Mouse (Mus musculus): ENCODE measurements around the gene Ntf3. TPM values are rescaled to one million over a fixed set of nuclear protein-coding genes. Genes with fewer than 3 reads are reported as not detected.

The Ntf3 gene
- polyA plus RNA-seq, 1 experiment from 2014 or later = 0.49 TPM

- TF ChIP-seq CTCF (IDR thresholded peaks at IDR 0.05; ENCODE audit: low read depth) = no peak
- TF ChIP-seq EP300 (IDR thresholded peaks at IDR 0.05; ENCODE audit: low read depth) = no peak
- no peaks in the 10 kb centered on the region; the same call in 1 of the 2 replicates for H3K9me3 ChIP-seq (ENCODE audit: low read length)
- H3K27me3 ChIP-seq (ENCODE audit: insufficient read depth, low read length) = no peaks in the 10 kb centered on the region
- no peak overlapping the region for H3K4me3 ChIP-seq (ENCODE audit: low read depth, low read length)
- no peaks in the 10 kb centered on the region for H3K36me3 ChIP-seq (replicated peaks; ENCODE audit: insufficient read depth, low read length)
- 78% methylated on average over 6 of the region's 6 CpGs for WGBS (ENCODE audit: insufficient replicate concordance)
- no peak for ATAC-seq
- no peaks in the 10 kb centered on the region for H3K4me1 ChIP-seq (ENCODE audit: insufficient read depth)
- no peak overlapping the region for H3K27ac ChIP-seq (ENCODE audit: low read depth)
- H3K9ac ChIP-seq (replicated peaks) = no peak overlapping the region
- DNase-seq = no peak
- no peak overlapping the region for H3K4me2 ChIP-seq (ENCODE audit: low read depth, low read length)
These were observed 64.1 kb downstream of the Ntf3 start for GRCm38 (mm10) chr6:126102571-126102970.

- H3K36me3 ChIP-seq (replicated peaks; ENCODE audit: insufficient read depth, low read length) = no peaks in the 10 kb centered on the region
- TF ChIP-seq EP300 (IDR thresholded peaks at IDR 0.05; ENCODE audit: low read depth) (no peak), CTCF (IDR thresholded peaks at IDR 0.05; ENCODE audit: low read depth) (no peak)
- H3K9me3 ChIP-seq (ENCODE audit: low read length) = no peaks in the 10 kb centered on the region; the same call in 1 of the 2 replicates
- no peak overlapping the region for H3K4me2 ChIP-seq (ENCODE audit: low read depth, low read length)
- ATAC-seq = no peak
- no peaks in the 10 kb centered on the region for H3K27me3 ChIP-seq (ENCODE audit: insufficient read depth, low read length)
- no peak for DNase-seq
- no peak overlapping the region for H3K27ac ChIP-seq (ENCODE audit: low read depth)
- WGBS (ENCODE audit: insufficient replicate concordance) = 82% methylated on average over 11 of the region's 11 CpGs
- no peak overlapping the region for H3K4me3 ChIP-seq (ENCODE audit: low read depth, low read length)
- H3K4me1 ChIP-seq (ENCODE audit: insufficient read depth) = no peaks in the 10 kb centered on the region
- H3K9ac ChIP-seq (replicated peaks) = no peak overlapping the region
These were observed 64.7 kb downstream of the Ntf3 start for GRCm38 (mm10) chr6:126102007-126102406.

- DNase-seq (no peak), ATAC-seq (no peak)
- no peaks in the 10 kb centered on the region for H3K36me3 ChIP-seq (replicated peaks; ENCODE audit: insufficient read depth, low read length)
- 85% methylated on average over 1 of the region's 1 CpGs for WGBS (ENCODE audit: insufficient replicate concordance)
- TF ChIP-seq EP300 (IDR thresholded peaks at IDR 0.05; ENCODE audit: low read depth) (no peak), CTCF (IDR thresholded peaks at IDR 0.05; ENCODE audit: low read depth) (no peak)
- H3K4me1 ChIP-seq (ENCODE audit: insufficient read depth) = no peaks in the 10 kb centered on the region
- no peaks in the 10 kb centered on the region for H3K27me3 ChIP-seq (ENCODE audit: insufficient read depth, low read length)
- no peaks in the 10 kb centered on the region; the same call in 1 of the 2 replicates for H3K9me3 ChIP-seq (ENCODE audit: low read length)
- no peak overlapping the region for H3K27ac ChIP-seq (ENCODE audit: low read depth)
- H3K9ac ChIP-seq (replicated peaks) = no peak overlapping the region
- H3K4me3 ChIP-seq (ENCODE audit: low read depth, low read length) = no peak overlapping the region
- no peak overlapping the region for H3K4me2 ChIP-seq (ENCODE audit: low read depth, low read length)
These were observed 66.1 kb downstream of the Ntf3 start for GRCm38 (mm10) chr6:126100579-126100978.

GRCm38 (mm10) chr6:126097471-126097870 lies 69.2 kb downstream of the Ntf3 start:
- Histone ChIP-seq H3K9me3 (ENCODE audit: low read length) (no peaks in the 10 kb centered on the region; the same call in 1 of the 2 replicates), H3K4me3 (ENCODE audit: low read depth, low read length) (no peak overlapping the region), H3K36me3 (replicated peaks; ENCODE audit: insufficient read depth, low read length) (no peaks in the 10 kb centered on the region), H3K9ac (replicated peaks) (no peak overlapping the region), H3K27me3 (ENCODE audit: insufficient read depth, low read length) (no peaks in the 10 kb centered on the region), H3K4me1 (ENCODE audit: insufficient read depth) (no peaks in the 10 kb centered on the region), H3K27ac (ENCODE audit: low read depth) (no peak overlapping the region), H3K4me2 (ENCODE audit: low read depth, low read length) (no peak overlapping the region)
- ATAC-seq (no peak), DNase-seq (no peak)
- 73% methylated on average over 5 of the region's 5 CpGs for WGBS (ENCODE audit: insufficient replicate concordance)
- TF ChIP-seq EP300 (IDR thresholded peaks at IDR 0.05; ENCODE audit: low read depth) = no peak
- TF ChIP-seq CTCF (IDR thresholded peaks at IDR 0.05; ENCODE audit: low read depth) = no peak

DNA sequence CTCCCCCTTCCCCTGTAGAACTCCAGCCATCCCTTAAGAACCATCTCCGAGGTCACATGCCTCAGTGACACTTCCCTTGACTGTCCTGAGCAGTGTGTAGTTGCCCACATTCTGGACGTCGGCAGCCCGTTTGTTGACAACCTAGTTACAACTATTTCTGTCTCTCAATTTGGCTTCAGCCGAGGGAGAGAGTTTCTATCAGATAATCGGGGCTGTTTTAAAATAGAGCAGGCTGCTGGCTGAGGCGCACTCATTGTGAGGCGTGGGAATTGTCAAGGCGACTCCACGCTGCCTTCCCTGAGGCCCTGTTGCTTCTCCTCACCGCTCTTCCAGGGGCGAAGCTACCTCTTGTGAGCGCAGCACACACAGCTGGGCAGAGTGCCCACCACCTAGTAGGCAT lies 70.6 kb downstream of the Ntf3 start:
- no peaks in the 10 kb centered on the region; the same call in 1 of the 2 replicates for H3K9me3 ChIP-seq (ENCODE audit: low read length)
- ATAC-seq (no peak), DNase-seq (no peak)
- TF ChIP-seq EP300 (IDR thresholded peaks at IDR 0.05; ENCODE audit: low read depth) (no peak), CTCF (IDR thresholded peaks at IDR 0.05; ENCODE audit: low read depth) (no peak)
- no peak overlapping the region for H3K4me2 ChIP-seq (ENCODE audit: low read depth, low read length)
- H3K27me3 ChIP-seq (ENCODE audit: insufficient read depth, low read length) = no peaks in the 10 kb centered on the region
- no peak overlapping the region for H3K9ac ChIP-seq (replicated peaks)
- no peak overlapping the region for H3K27ac ChIP-seq (ENCODE audit: low read depth)
- H3K4me1 ChIP-seq (ENCODE audit: insufficient read depth) = no peaks in the 10 kb centered on the region
- H3K4me3 ChIP-seq (ENCODE audit: low read depth, low read length) = no peak overlapping the region
- 81% methylated on average over 13 of the region's 13 CpGs for WGBS (ENCODE audit: insufficient replicate concordance)
- H3K36me3 ChIP-seq (replicated peaks; ENCODE audit: insufficient read depth, low read length) = no peaks in the 10 kb centered on the region

- no peak for DNase-seq
- no peaks in the 10 kb centered on the region for H3K36me3 ChIP-seq (replicated peaks; ENCODE audit: insufficient read depth, low read length)
- no peak for TF ChIP-seq EP300 (IDR thresholded peaks at IDR 0.05; ENCODE audit: low read depth)
- no peak for TF ChIP-seq CTCF (IDR thresholded peaks at IDR 0.05; ENCODE audit: low read depth)
- H3K9me3 ChIP-seq (ENCODE audit: low read length) = no peaks in the 10 kb centered on the region
- H3K9ac ChIP-seq (replicated peaks) = no peak overlapping the region
- no peaks in the 10 kb centered on the region for H3K27me3 ChIP-seq (ENCODE audit: insufficient read depth, low read length)
- H3K27ac ChIP-seq (ENCODE audit: low read depth) = no peak overlapping the region
- no peaks in the 10 kb centered on the region for H3K4me1 ChIP-seq (ENCODE audit: insufficient read depth)
- no peak overlapping the region for H3K4me3 ChIP-seq (ENCODE audit: low read depth, low read length)
- WGBS (ENCODE audit: insufficient replicate concordance) = 65% methylated on average over 6 of the region's 6 CpGs
- H3K4me2 ChIP-seq (ENCODE audit: low read depth, low read length) = no peak overlapping the region
- no peak for ATAC-seq
These were observed 71.7 kb downstream of the Ntf3 start for GRCm38 (mm10) chr6:126095041-126095440.

- ATAC-seq = no peak
- Histone ChIP-seq H3K27me3 (ENCODE audit: insufficient read depth, low read length) (no peaks in the 10 kb centered on the region), H3K4me1 (ENCODE audit: insufficient read depth) (no peaks in the 10 kb centered on the region), H3K4me2 (ENCODE audit: low read depth, low read length) (no peak overlapping the region), H3K9me3 (ENCODE audit: low read length) (no peaks in the 10 kb centered on the region), H3K27ac (ENCODE audit: low read depth) (no peak overlapping the region), H3K4me3 (ENCODE audit: low read depth, low read length) (no peak overlapping the region), H3K36me3 (replicated peaks; ENCODE audit: insufficient read depth, low read length) (no peaks in the 10 kb centered on the region), H3K9ac (replicated peaks) (no peak overlapping the region)
- TF ChIP-seq EP300 (IDR thresholded peaks at IDR 0.05; ENCODE audit: low read depth) = no peak
- no peak for TF ChIP-seq CTCF (IDR thresholded peaks at IDR 0.05; ENCODE audit: low read depth)
- WGBS (ENCODE audit: insufficient replicate concordance) = 54% methylated on average over 5 of the region's 5 CpGs
- DNase-seq = no peak
These were observed 74.7 kb downstream of the Ntf3 start for GRCm38 (mm10) chr6:126092026-126092425.
